Mouse (Mus musculus) lung, postnatal 36 days (tissue): Measurements from ENCODE around the gene Slc26a8.
A peak's percentile ranks its signal among the peaks of the same experiment; 100 is the strongest.
"Not testable (repeated sequence)": the region's sequence is repeated elsewhere in the genome, so short reads cannot be mapped to it uniquely, and the experiment has no call there.

Experiments
- DNase-seq: peaks from one replicate; pipeline ENCODE4 v3.0.0; 2022; ENCODE audit warnings: mixed read lengths

Slc26a8 gene

DNA sequence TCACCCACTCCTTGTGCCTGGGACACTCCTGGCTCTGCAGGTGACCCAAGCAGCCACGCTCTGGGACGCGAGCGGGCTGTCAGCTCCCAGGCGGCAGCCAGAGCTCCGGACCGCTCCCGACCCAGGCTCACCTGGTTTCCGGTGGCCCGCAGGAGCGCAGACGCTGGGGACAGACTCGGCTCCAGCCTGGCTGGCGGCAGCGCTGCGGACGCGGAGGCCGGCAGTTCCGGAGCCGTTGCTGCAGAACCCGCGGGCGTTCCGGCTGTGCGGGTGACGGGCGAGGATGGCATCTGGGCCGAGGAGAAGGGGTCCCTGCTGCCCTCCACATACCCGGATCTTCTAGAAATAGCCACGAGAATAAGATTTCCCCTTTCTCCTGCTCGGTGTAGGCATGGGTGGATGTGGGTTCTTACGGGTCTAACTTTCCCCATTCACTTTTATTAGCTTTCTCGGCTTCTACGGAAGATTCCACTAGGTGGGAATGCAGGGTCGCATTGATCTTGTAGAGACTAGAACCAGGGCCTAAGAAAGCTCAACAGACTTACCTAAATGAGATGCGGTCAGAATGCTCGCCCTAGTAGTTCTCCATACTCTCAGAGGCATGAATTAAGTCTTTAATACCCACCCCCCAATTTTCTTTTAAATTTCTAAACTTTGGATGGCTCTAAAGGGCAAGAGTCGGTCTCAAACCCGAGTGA is at the start of gene Slc26a8:
TSS of gene Slc26a8 (minus strand) at position 648 of the 698 bp plus-strand sequence.
- DNase-seq: no peak

DNA sequence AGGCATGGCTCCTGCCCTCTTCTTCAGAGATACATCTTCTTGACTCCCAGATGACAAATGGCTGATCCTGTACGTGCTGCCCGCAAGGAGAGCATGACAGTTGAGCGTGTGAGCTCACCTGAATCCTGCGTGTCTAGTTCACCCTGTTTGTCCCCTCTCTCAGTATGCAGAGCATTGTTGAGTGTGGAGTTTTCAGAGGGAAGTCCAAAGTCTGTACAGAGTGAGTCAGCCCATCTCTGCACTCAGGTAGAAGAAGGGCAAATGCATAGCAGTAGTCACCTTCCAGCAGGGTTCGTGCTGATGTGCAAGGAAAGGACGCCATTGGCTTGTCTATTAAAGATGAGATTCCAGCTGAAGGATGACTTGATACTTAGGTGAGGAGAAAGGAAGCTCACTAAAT is 49.2 kb upstream of the Slc26a8 start:
- no peak for DNase-seq

DNA sequence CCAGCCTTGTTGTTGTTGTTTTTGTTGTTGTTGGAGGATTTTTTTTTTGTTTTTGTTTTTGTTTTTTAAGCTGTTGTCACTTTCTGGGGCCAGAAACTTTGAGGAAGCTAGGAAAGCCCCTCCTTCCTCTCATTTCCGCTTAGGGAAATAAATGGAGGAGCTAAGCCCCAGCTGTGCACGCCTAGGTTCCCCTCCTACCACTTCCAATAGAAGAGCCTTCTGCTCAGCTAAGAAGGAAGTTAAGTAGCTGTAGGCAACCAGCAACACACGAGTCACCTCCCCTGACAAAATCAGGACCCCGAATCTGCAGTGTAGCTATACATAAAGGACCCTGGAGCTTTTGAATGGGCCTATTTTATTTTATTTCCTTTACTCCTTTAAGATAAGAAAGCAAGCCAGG is 47.9 kb upstream of the Slc26a8 start:
- peak; percentile 44 for DNase-seq

DNA sequence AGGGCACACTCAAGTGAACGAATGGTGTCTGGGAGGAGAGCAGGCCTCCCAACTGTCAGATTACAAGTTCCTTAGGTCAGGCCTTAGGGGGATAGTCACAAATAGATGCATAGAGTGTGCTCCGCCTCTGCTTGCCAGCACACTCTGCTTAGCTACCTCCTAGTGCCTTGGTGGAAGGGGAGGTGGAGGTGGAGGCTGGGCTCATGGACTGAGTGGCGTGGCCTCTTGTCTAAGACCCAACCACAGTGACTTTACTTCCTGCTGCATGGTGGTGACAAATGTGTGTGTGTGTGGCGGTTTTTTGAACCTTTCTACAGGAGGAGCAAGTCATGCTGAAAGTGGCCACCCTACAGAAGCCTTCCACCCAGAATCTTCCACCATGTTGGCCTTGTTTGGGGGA is 46.5 kb upstream of the Slc26a8 start:
- peak; percentile 18 for DNase-seq

DNA sequence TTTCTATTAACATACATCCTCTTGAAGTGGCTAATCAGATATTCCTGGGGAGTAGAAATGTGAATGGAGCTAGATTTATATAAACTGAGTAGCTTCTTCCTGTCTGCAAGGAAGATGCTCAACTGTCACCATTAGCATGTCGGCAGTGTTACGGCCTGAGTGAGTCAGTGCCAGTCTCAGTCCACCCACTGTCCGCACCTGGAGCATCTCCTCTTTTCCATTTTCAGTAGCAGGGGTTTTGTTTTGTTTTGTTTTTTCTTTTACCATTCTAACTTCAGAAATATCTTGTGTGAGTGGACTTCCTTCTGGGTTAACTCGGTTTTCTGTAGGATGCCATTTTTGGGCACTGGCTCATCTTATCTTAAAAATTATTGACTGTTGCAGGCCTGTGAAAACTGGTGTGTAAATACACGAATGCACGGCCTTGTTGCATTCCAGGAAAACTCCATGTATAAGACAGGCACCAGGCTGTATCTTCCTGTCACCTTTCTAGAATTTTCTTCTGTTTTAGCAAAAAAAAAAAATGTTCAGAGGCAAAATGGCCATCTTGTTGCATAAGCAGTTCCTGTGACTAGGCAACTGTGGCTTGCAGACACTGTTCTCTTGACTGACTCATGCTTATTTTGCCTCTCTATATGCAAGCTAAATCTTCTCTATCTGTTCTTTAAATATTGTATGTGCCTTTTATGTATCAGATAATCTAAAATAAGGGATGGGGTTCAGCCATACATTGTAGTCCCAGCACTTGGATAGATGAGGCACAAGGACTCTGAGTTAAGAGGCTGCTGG is 45.5 kb upstream of the Slc26a8 start:
- DNase-seq: no peak

DNA sequence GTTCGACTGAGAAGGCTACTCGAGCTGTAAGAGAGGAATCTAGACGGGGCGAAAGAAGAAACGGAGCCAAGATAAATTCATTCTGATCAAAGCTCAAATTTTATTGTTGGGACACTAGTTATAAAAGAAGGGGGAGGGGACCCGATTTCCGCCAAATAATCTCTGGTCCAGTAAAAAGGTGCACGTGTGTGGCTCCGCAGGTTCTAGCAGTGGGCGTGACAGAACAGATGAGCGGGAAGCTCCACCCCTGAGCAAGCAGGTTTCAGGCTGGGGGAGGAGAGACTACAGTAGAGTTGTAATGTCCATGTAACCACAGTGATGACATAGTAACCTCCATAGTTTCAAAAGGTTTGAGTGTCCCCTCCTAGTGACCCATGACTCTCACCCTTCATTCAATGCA is 37.5 kb upstream of the Slc26a8 start:
- DNase-seq: not testable (repeated sequence)

DNA sequence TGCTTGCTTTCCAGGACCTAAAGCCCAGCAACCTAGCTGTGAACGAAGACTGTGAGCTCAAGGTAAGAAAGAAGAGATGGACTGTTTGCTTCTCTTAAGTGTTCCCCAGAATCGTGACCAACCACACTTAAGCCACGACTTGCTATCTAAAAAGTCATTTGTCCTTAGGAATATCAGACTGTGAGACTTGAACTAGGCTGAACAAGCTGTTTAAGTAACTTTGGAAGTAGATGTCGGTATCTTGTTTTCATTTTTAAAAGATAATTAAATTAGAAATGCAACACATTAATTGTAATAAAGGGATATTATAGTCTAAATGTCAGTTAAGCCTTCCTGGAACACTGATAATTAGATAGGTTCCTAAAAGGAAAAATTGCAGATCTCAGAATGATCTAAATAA is 35.8 kb upstream of the Slc26a8 start, which contains the start of gene AC170998.1:
TSS of gene AC170998.1 (plus strand) at position 301 of the 400 bp plus-strand sequence.
- DNase-seq: no peak

DNA sequence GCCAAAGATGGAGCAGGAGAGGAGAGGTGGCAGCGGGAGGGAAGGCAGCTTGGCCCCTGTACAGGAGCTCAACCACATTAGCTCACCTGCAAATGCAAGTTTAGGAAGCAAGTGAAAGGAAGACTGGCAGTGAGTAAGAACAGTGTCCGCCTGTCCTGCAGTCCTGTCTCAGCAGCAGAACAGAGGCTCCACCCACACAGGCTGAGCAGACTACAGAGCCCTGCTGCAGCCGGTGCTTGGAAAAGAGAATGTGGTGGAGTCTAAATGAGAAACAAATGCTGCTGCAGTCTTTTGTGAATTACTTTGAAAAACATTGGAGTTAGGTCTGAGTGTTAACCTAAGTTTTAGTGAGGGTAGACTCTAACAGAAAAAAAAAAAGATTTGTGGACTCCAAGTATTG is 27.5 kb upstream of the Slc26a8 start:
- no peak for DNase-seq

DNA sequence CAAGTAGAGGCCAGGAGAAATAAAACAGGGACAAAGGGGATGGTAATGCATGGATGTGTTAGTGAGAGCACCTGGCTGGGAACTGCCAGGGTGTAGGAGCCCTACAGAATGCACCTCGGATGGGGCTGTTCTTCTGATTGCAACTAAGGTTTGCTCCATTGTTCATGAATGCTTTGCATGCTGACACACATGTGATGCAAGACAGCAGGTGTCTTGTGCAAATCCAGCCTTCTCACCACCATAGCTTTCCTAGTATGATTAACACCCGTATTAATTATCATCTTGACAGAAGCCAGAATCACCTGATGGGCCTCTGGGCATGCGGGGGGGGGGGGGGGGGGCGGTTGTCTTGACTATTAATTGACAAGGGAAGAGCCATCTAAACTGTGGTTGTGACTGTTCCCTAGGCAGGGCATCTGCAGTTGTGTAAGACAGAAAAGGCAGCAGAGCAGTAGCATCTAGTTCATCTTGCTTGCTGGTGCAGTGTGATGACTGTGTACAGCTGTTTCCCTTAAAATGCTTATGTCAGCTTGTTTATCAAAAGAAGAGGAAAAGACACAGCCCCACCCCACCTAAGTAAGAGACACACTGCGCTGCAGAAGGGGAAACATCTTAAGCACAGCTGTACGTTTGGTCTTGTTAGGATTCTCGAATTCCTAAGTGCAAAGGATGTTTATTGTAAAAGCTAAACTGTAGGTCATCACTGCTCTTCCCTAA is 26.0 kb upstream of the Slc26a8 start:
- no peak for DNase-seq

DNA sequence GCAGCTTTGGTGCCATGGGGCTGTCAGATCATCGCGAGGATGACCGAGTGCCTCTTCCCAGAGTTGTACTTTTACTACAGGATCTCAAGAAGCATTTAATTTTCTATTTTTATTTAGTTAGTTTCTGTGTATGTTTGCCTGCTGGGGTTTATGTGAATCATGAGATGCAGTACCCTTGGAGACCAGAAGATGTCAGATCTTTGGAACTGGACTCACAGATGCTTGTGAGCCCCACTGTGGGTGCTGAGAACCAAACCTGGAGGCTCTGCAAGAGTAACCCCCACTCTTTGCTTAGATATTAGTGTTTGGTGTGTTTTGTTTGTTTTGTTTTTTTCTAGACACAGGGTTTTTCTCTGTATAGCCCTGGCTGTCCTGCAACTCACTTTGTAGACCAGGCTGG is 24.0 kb upstream of the Slc26a8 start:
- DNase-seq: no peak

DNA sequence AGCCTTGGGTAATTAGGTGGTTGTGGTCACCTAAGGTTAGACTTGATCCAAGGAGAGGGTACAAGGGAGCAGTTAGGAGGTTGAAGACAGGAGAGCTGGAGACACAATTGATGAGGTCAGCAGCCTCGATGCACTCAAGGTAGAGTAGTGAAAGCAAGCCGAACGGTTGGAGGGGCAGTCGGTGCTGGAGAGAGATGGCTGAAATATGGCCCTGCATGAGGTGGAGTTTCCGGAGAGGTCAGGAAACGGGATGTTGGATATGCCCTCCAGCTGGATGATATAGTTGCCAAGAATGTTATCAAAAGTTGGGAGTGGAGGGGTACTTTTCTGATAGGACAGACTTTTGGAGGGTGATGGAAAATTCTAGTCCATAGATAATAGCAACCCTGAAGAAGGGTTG is 22.3 kb upstream of the Slc26a8 start:
- no peak for DNase-seq

DNA sequence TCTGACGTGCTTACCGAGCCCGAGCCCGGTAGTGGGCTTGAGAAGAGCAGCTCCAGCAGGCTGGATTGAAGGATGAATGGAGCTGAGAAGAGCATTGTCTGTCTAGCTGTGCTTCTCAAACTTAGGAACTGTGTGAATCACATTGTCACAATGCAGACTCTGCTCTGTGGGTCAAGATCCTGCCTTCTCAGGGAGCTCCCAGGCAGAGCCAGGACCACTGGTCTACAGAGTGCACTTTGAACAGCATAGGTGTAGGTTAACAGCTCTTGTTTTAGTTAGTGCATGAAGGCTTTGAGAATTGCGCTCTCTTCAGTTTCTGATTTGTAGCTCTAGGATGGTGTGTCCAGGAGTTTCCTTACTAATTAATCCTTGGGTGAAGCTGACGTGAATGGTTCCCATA is 21.2 kb upstream of the Slc26a8 start:
- no peak for DNase-seq

DNA sequence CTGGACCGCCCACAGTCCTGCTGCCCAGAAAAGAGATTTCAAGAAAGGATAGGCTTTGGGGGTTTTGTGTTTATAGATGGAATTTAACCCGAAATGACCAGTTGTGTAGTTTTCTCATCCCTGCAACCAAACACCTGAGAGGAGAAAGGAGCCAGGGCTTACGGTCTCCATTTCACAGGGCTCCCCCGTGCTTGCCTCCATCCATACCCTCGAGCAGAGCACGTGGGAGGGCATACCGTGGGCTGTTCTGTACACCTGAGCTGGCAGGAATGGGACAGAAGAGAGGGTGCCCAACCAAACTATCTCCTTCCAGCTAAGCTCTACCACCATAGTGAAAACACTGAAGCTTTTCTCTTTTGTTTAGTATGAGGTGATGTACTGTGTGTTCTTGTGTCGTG is 20.3 kb upstream of the Slc26a8 start:
- DNase-seq: no peak

DNA sequence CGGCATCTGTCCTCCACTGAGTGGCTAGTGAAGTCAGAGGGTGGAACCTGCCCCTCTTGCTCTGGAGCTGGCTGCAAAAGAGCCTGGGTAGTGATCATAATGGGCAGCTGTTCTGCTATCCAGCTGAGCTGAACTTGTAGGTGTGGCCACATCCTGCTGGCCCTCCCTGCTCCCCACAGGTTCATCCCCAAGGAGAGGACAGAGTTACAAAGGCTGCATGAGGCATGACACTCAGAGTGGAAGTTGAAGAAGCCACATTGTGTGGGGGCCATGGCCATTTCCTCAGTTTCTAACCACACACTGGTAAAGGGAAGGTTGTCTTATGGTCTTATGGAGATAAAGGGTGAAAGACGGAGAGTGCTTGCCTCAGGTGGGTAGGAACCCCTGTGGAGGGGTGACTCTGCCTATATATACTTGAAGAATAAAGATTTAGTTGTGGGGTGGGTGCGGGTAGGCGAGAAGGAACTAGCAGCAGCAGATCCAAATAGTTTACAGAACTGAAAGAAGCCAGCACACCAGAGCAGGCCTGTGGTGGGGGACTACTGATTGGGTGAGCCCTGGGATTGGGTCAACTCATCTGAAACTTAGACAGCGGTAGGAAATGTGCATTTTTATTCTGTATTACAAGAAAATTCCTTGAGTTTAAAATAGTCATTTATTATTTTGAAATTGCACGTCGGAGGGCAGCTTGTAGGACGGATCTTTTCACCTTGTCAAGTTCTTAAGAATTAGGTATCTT is 19.7 kb upstream of the Slc26a8 start:
- peak; percentile 36 for DNase-seq

DNA sequence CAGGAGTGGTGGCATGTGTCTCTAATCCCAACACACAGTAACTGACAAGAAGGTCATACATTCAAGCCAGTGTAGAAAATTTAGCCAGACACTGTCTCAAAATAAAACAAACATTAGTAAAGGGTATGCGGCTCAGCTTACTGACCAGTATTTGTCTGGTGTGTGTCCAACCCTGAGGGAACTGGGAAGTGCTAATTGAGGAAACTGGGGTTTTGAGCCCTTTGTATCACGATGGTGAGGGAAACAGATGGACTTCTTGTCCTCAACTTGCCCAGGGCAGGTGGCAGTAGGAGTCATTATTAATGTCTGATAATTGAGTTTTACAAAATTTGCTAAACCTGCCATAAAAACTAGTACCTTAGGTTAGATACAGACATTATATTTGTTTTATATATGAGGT is 19.0 kb upstream of the Slc26a8 start:
- DNase-seq: no peak

DNA sequence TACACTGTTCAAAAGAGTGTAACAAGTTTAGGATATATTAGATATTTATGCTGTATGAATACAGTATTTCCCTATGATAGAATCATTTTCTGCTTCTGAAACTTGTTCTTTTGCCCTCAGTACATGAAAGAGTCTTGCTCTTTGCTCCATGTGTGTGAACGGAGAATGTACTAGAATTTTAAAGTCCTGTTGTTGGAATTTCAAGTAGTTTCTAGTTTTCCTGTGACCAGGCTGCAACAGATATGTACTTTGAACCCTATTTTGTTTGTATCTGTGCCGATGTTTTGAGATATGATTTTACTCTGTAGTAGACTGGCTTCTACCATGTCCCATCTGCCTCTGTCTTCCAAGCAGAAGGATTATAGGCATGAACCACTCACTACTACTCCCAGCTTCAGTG is 17.8 kb upstream of the Slc26a8 start:
- no peak for DNase-seq

DNA sequence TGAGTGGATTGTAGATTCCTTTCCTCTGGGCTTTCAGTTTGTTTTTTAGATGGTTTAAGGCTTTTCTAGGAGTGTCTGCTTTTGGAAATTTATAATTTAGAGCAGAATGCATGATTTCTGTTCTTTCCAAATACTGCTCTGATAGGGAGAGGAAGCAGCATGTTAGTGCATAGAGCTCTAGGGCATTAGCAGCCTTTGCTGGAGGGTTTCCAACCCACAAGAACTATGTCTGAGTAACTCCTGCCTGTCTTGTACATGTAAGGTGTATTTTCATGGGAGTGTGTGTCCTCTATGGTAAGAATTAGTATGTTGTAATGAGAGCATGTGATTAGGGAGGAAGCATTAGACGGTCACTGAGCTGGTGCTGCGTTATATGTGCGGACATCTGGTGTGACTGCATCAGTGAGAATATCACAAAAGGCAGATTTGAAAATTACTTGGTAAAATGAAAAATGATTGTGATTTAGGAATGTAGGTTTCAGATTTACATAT is 17.1 kb upstream of the Slc26a8 start:
- no peak for DNase-seq

DNA sequence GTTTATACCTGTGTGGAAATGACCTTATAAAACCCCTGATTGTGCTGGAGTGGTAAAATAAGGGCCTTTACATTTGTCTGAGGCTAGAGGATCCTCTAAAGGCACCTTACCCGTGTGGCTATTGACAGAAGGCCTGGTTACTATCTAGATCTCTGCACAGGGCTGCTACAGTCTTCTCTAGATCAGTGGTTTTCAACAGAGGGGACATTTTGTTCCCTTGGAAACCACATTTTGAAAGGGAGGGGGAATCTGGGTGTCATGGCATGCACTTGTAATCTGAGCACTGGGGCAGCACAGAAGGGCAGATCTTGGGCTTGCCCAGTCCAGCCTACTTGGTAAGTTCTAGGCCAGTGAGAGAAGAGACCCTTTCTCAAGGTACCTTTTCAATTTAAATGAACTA is 16.7 kb upstream of the Slc26a8 start:
- DNase-seq: no peak

DNA sequence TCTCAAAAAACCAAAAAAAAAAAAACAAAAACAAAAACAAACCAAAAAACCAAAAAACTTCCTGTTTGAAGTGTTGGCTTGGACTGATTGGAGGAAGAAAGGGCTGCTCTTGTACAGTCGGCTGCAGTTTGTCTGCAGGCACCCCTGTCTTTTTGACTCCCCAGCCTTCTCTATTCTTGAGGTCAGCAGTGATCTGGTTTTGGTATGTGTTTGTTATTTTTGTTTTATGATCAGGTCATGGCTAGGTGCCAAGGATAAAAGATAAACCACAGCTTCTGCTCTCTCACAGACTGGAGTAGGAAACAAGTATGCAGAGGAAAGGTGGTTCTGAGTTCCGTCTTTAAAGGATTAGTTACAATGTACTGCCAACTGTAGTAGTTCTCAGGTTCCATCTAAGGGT is 12.6 kb upstream of the Slc26a8 start:
- DNase-seq: peak; percentile 74

DNA sequence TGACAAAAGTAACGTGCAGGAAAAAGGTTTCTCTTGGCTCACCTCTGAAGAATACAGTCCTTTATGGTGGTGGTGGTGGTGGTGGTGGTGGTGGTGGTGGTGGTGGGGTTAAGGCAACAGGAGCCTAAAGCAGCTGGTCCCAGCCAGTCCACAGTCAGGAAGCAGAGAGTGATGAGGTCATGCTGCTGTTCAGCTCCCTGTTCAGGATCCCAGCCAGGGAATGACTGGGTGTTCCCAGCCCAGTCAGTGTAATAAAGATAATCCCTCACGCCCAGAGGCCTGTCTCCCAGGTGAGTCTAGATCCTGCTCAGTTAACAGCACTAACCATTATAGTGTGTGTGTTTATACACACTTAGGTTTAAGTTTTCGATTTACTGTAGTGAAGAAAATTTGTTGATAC is 11.7 kb upstream of the Slc26a8 start:
- no peak for DNase-seq

DNA sequence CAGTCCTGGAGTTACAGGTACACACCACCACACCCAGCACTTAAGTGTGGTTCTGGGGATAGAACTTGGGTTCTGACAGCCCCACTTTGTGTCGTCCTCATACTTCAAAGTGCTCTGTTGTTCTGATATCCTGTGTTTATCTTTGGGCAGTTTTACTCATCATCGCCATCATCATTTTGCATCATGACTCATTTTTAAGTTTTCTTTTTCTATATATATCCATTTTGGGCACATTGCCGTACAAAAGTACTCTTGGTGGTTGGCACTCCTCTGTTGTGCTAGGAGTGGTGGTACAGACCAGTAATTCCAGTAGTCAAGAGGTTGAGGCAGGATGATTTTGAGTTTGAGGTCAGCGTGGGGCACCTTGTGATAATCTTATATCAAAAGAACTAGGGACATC is 11.1 kb upstream of the Slc26a8 start:
- DNase-seq: no peak

DNA sequence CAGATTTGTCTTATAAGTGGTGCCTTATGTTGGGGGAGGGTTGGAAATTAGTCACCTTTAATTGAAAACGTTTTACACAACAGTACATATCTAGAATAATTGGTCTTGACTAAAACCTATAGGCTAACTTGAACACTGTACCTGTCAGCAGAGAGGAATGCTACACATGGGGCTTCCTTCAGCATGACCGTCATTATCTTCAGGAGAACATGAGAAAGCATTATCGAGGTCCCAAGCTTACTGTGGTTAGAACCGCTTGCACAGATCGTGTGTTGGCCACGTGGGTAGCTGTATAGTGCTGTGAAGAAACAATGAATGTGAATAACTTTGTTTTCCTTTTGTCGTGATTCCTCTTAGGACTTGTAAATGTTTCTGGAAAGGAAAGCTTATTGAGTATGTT is 9.8 kb upstream of the Slc26a8 start:
- no peak for DNase-seq

DNA sequence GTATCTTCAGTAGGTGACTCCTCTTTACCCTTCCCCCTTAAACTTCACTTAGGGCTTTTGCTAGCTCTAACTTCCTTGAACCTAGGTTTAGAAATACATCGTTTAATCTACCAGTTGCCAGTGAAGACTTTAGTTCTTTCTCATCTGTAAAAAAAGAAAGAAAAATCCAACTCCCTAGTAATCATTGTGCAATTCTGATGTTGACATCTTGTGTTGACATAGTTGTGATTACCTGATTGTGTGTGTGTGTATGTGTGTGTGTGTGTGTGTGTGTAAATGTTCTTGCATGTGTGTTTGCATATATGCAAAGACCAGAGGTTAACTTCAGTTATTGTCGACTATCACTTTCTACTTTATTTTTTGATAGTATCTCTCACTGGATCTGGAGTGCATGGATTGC is 8.6 kb upstream of the Slc26a8 start:
- no peak for DNase-seq
